Mouse (Mus musculus) spleen, adult 2 months (tissue): Measurements from ENCODE around the gene Manbal.

ENCODE experiments used
- CTCF ChIP-seq: fragments of 200-500 bp; IDR thresholded peaks from 2 replicates; pipeline ENCODE4 v1.5.1; 2011; ENCODE audit warnings: mild to moderate bottlenecking, inconsistent platforms; ENCODE audit not compliant: insufficient read depth, insufficient read length, insufficient replicate concordance; ENCODE audit errors: extremely low read depth
- POLR2A ChIP-seq: fragments of 200-500 bp; IDR thresholded peaks from 2 replicates; pipeline ENCODE4 v1.6.1; 2011; ENCODE audit warnings: low read depth, low read length, inconsistent platforms

- TF ChIP-seq CTCF (no peak), POLR2A (no peak)
These were observed 28.0 kb downstream of the Manbal start for GRCm38 (mm10) chr2:157395371-157395770.
